Mouse (Mus musculus) regulatory T cell (primary cell): Measurements from ENCODE around the gene Mob1b.

Experiments used
- in situ Hi-C: fragments of 300-600 bp; cut with MboI, MseI; formaldehyde crosslinking; loops from one replicate; pipeline ENCODE4 v1.15.1; 2025; ENCODE audit warnings: high pct_unique_total_duplicates

The Mob1b gene

DNA sequence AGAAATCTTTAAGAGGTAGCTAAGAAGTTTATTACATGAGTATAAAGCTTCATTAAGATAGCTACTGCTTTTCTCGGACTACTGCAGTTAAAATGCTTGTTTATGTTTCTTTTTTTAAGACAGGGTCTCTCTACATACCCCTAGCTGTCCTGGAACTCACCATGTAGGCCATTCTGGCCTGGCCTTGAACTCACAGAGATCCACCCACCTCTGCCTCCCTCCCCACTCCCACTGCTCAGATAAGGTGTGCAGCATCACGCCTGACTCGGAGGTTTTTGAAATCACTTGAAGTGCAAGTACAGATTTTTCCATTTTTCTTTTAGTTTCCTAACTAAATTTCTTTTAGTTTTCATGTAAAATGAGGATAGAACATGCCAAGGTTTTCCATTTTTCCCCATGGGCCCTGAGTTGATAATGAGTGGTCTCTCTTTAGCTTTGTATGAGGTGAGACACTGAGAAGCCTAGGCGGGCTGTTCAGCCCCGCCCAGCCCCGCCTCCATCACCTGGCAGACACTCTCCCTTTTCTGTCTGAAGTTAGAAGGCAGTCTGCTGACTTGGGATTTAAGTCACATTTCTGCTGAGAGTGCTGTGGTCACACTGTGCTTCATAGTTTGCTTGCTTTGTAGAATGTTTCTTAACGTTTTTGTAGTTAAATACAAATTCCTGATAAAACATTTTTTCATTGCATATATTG, 61.6 kb downstream of the Mob1b start:
- in situ Hi-C loops: no loop called here

DNA sequence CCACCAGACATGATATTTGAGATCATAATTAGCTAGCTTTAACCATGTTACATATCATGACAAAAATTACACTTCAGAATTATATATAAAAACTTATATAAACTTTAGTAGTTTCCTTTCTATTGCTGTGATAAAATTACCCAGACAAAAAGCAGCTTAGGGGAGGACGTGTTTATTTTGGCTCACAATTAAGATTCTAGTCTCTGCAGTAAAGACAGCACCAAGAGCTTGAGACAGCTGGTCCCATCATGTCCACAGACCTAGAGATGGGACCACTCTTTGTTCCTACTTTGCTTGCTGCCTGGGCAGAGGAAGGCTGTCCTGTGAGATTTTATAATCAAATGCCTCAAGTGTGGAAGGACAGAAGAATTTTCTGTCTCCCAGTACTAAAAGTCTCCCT, 64.4 kb downstream of the Mob1b start:
- in situ Hi-C loops: no loop called here

DNA sequence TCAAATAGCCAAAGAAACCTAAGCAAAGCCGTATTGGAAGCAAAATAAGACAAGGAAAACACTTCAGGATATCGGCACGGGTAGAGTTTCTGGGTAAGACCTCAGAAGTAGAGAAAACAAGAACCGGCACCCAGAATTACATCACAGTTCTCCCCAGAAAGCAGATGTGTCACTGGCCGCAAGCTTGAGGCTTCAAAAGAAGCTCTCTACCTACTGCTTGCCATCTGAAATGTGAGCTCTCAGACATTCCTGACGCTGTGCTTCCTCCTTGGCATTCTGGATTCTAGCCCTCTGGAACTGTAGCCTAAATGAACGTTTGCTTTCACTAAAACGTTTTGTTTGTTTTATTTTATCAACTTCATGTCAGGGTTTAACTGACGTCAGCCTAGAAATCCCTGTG, 70.0 kb downstream of the Mob1b start:
- in situ Hi-C loops: no loop called here

DNA sequence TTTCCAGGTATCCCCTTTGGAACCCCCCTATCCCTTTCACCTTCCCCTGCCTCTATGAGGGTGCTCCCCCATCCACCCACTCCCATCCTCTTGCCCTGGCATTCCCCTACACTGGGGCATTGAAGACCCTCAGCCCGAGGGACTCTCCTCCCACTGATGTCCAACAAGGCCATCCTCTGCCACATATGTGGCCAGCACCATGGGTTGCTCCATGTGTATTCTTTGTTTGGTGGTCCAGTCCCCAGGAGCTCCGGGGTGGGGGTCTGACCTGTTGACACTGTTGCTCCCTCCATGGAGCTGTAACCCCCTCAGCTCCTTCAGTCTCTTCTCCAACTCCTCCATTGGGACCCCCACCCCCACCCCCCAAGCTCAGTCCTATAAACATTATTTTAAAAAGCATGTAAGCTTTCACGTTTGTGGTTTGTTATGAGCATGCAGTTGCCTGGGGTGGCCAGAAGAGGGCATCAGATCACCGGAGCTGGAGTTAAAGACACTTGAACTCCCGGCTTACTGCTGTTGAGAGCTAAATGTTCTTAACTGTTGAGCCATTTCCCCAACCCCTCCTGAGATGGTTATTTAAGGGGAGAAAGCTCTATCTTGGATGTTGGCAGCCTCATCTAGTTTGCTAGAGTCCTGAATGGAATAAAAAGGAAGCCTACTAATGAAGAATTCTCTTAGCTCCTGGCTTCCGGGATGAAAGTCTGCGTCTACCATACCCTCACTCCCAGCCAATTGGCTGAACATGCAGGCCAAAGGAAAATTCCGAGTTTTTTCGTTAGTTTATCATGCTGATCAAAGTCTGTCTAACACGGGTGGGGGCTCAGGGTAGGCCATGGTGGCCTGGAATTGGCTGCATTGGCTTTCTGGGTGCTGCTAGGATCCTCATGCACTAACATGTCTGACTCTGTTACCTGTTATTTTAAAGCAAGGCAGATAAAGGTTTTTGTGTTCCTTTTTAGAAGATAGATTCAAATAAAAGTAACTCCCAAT, 70.9 kb downstream of the Mob1b start:
- in situ Hi-C loops: no loop called here

DNA sequence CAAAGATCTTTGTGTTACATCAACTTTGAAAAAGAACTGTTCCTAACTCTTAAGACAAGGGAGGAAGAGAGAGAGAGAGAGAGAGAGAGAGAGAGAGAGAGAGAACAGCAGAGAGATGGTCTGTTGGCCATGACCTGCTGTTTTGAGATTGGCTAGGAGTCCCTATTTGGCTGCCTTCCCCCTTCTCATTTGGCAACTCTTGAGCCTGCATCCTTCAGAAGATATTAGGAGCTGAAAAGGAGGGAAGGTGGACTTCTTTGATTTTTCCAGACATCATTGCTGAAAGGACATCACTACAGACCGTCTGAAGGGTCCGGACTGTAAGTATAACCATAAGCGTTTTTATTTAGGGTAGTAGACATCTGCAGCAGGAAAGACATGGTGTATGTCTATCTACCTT, 73.0 kb downstream of the Mob1b start:
- in situ Hi-C loops: no loop called here

GRCm38 (mm10) chr5:88795910-88796584, 75.4 kb downstream of the Mob1b start:
- in situ Hi-C loops: loop anchor here (5.0 kb wide), 1 partner anchor 881 kb away; no protein-coding TSS in a partner anchor

DNA sequence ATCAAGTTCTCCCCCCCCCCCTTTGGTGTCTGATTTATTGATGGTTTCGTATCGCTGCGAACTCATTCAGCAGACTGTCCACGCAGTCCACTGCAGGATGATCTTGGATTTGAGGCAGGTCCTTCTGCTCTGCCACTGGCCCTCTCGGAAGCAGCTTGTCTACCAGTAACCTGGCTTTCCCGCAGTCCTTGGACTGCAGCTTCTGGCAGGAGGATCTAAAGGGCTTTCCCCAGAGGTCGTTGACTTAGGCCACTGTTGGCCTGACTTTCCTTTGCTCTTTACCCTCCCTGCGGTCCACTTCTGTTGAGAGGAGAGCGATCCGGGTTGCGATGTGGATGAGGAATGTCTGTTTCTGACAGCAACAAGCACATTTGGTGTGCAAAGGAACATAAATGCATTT, 75.9 kb downstream of the Mob1b start:
- in situ Hi-C loops: loop anchor here (5.0 kb wide), 1 partner anchor 881 kb away; no protein-coding TSS in a partner anchor

DNA sequence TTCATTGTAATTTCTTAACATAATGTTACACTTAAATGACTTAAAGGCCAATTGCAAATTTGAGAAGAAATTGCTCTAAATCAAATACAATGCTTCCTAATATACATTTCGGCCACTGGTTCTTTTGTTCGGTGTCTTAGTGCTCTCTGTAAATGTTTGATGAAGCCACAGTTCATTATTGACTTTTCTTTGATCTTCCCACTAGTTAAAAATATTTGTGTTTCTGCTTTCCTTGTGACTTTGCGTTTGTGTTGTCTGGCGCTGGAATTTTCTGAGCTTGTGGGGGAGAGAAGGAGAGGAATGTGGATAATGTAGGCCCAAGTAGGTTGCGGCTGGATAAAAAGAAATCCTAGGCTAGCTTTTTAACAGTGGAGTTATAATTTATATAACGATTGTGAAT, 76.5 kb downstream of the Mob1b start:
- in situ Hi-C loops: loop anchor here (5.0 kb wide), 1 partner anchor 880 kb away; no protein-coding TSS in a partner anchor

GRCm38 (mm10) chr5:88805616-88806015, 85.0 kb downstream of the Mob1b start:
- in situ Hi-C loops: no loop called here

DNA sequence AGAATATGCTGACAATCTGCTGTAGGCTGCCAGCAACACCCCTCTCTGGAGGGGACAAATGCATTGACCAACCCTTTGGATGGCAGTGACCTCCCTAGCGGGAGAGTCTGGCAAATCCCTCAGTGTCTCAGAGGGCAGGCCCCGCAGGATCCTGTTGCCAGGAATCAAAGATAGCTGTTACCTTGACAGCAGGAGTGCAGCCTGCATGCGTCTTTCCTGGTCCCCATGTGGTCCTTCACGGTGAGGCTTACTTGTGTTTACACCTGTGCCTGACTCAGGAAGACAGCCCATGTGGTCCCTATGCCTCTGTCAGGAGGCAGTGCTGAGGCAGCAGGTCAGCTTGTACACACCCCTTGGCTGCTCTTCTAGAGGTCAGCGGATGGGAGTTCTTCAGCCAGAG, 85.6 kb downstream of the Mob1b start:
- in situ Hi-C loops: no loop called here

GRCm38 (mm10) chr5:88807342-88807741, 86.7 kb downstream of the Mob1b start:
- in situ Hi-C loops: no loop called here

- in situ Hi-C loops: no loop called here
These were observed 92.5 kb downstream of the Mob1b start for GRCm38 (mm10) chr5:88813188-88813587.
